Mouse (Mus musculus): ENCODE data around the gene Rad51b.

Rad51b gene

DNA sequence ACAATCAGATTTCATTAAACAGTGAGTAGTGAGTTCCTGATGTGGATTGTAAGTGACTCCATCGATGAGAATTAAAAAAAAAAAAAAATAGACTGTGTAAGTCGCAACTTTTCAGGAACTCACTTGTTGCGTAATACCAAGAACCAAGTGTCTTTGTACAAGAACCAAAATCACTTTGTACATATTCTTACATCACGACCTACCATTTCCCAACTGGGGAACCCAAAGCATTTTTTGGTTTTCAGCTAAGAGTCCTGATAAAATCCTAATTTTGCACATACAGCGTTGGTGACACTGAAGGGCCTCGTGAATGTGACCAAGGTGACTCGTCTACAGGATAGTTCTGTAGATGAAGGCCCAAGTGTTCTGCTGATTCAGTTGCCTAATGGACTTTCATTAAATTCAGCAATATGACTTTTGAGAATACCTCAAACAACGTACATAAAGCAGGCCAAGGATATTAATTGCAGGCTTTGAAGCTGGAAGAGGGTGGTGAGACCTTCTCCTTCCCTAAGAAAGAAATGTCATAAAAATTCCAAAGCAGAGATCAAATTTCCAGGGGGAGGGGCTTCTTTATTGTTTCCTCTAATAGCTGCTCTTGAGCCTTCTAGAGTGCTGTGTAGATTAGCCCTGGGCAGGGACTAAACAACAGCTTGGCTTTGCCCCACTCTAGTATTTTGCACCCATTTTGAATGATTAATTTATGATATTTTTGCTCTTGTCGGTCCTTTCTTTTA, 316.9 kb downstream of the Rad51b start:
- DNase-seq (ENCODE audit: low spot score) = no peak

GRCm38 (mm10) chr12:79614583-79614953, 317.5 kb downstream of the Rad51b start:
- no peak for DNase-seq (ENCODE audit: low spot score)

DNA sequence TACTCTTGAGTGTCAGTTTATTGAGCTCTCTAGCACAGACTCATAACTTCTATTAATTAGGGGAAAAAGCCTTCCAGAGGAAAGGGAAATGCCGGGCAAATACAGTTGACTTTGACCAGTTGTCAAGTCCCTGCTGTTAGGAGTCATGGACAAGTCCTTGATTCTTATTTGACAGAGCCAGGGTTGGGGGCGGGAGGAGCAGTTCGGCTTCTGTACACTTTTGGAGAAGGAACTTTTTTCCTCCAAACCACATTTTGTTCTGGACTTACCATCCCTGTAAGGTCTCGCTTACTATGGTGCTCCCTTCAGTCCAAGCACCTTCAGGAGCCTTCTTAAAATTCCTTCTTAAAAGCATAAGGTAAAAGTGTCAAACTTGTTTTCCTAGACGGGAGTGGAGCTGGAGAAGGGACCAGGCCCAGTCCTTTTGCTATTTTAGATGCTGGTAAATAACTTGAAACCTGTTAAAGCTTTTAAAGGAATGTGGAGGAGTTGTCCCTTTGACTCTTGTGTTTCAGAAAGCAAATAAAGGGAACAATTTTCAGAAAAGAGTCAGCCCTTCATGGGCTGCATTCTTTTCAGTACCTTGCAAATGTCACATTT, 318.7 kb downstream of the Rad51b start:
- DNase-seq (ENCODE audit: low spot score) = no peak

GRCm38 (mm10) chr12:79619009-79619408, 321.9 kb downstream of the Rad51b start:
- no peak for DNase-seq (ENCODE audit: low spot score)

GRCm38 (mm10) chr12:79620693-79621092, 323.6 kb downstream of the Rad51b start:
- DNase-seq (ENCODE audit: low spot score) = no peak

GRCm38 (mm10) chr12:79623308-79623707, 326.2 kb downstream of the Rad51b start:
- DNase-seq (ENCODE audit: low spot score) = no peak

GRCm38 (mm10) chr12:79625699-79626554, 328.8 kb downstream of the Rad51b start:
- DNase-seq (ENCODE audit: low spot score) = no peak

DNA sequence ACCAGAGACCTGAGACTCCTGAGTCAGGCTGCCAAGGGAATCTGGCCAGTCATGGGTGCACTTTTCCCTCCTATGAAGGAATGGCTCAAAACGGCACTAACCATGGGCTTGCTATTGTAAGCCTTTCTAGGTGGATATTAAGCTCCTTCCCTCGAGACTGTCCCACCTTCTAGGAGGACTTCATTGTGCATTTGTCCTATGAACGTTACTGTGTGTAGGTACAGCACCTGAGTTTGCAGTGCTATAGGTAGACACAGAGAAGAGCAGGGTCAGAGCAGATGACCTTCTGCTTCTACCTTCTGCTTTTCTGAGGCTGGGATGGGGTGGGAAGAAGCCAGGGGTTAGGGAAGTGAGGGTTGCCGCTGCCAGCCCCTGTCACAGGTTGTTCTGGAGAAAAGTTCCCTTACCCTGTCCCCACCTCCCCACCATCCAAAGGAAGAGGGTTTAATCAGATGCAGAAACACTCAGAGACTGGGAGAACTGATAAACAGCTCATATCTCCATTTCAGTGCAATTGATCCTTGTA, 329.5 kb downstream of the Rad51b start:
- no peak for DNase-seq (ENCODE audit: low spot score)

DNA sequence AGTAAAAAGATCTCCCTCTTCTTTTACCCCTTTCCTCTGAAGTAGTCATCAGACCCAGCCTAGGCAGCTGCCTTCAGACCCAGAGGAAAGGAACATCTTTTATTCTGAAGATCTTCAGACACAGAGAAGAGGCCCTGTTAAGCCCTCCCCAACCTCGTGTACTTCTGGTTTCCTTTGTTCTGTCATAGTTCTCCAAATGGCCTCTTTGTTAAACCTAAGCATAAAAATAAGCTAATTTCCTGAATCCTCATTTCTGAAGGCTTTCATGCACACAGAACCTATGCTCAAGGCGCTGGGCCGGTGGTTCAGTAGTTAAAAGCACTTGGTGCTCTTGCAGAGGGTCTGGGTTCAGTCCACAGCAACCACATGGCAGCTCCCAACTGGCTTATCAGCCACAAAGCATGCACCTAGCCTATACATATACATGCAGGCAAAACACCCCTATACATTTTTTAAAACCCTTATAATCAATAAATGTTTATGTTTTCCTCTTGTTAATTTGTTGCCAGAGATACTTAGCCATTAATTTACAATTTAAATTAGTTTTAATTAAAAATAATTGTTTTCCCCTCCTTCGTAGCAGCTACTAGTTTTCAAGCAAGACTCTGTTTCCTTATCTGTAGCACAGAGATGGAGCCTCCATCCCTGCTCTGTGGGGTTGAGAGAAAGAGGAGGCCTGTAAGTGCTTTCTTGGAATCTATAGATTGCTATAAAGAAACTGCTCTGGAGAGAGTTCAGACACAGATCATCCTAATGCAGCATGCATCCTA, 330.5 kb downstream of the Rad51b start:
- DNase-seq (ENCODE audit: low spot score) = no peak

DNA sequence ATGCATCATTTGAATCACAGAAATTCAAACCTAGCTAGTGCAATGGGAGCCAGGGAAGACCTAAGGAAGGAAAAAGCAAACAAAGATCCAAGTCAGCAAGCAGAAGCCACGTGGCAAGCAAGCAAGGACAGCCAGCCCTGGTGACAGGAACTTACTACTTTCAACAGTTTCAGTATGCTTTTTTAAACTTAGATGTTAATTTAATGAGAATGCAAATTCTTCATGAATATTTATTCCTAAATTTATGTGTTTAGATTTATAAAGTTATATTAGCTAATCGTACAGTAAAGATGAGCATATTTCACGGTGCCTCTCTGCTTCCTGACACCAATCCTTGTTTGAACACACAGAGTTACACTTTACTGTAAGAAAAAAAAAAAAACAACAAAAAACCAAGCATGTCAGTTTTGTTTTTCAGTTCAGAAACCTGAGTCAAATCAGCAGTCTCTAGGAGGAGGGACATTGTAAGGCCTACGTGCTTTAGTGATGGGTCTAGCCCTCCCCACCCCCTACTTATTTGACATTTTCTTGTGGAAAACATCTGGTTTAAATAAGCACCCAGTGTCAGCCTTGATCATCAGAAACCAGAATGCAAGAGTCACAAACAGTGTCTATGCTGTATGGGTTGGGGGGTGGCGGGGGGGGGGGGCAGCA, 331.2 kb downstream of the Rad51b start:
- DNase-seq (ENCODE audit: low spot score) = no peak

- DNase-seq (ENCODE audit: low spot score) = no peak
Measured at GRCm38 (mm10) chr12:79629945-79630850, 333.1 kb downstream of the Rad51b start.

- no peak for DNase-seq (ENCODE audit: low spot score)
Measured at GRCm38 (mm10) chr12:79633458-79634106, 336.5 kb downstream of the Rad51b start.

- DNase-seq (ENCODE audit: low spot score) = no peak
Measured at GRCm38 (mm10) chr12:79641570-79642285, 344.6 kb downstream of the Rad51b start.

- DNase-seq (ENCODE audit: low spot score) = no peak
Measured at GRCm38 (mm10) chr12:79642715-79643114, 345.6 kb downstream of the Rad51b start.

DNA sequence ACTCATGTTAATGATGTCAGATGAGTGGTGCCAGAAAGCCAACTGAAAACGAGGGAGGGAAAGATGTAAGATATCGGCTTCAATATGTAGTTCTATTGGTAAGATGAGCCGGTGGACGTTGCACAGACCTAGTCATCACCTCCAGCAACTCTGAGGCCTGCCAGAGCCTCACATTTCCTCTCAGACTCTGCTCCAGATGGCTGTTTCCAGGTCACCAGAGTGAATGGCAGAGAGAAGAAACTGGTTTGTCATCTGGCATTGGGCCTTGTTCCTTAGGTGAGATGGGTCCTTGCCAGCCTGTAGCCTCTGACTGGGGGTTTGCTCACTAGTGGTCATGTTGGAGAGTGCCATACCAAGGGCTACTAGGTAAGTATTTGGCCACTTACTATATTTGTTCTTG, 348.6 kb downstream of the Rad51b start:
- DNase-seq (ENCODE audit: low spot score) = no peak

- no peak for DNase-seq (ENCODE audit: low spot score)
Measured at GRCm38 (mm10) chr12:79646646-79647164, 349.6 kb downstream of the Rad51b start.

DNA sequence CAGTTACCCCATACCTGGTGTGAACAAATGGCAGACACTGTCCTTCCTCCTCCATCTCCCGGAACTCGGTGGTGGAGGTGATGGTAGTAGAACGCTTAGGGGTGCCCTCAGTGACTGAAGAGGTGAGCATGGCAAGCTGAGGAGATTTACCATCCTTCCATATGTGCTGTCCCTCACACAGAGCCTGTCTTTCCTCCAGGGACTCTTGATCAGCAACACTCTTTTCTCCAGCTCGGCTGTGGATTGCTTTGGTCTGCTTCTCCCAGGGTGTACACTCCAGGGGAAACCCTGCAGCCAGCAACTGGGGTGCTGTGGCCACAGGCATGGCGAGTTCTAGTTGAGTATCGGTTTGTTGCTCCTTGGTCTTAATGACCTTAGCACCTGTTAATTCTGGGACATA, 350.3 kb downstream of the Rad51b start:
- no peak for DNase-seq (ENCODE audit: low spot score)

DNA sequence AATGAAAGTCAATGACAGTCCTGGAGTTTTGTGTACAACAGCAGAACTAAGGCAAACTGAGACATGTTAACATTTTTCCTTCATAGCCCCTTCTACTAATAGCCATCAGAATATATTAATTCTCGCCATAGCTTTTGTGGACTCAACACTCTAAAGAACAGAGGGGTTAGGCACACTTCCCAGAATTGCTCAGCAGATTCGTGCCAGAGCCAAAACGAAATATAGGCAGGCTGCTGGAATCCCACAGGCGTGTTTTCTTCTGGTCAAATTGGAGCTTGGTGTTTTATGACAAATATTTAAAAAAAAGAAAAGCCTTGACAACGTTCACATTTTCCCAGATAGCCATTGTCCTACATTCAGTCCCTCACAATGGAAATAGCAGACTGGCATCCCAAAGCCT, 350.9 kb downstream of the Rad51b start:
- no peak for DNase-seq (ENCODE audit: low spot score)

Measured in layer of hippocampus, adult 9-10 months (tissue).